Mouse (Mus musculus) embryonic fibroblast, embryonic 13.5 days (primary cell): Measurements from ENCODE around the gene Gm28047.

Source experiments
- CTCF ChIP-seq: IDR thresholded peaks from 2 replicates; pipeline ENCODE4 v1.5.1; 2011; ENCODE audit warnings: mild to moderate bottlenecking, control low read depth, low read length, moderate library complexity, borderline replicate concordance; ENCODE audit not compliant: insufficient read depth
- POLR2A ChIP-seq: IDR thresholded peaks from 2 replicates; pipeline ENCODE4 v1.6.1; 2011; ENCODE audit warnings: low read depth, mild to moderate bottlenecking, control low read depth, low read length, moderate library complexity

- TF ChIP-seq POLR2A (no peak), CTCF (no peak)
These were observed 72.3 kb downstream of the Gm28047 start for GRCm38 (mm10) chr15:102552599-102552998.
